Mouse (Mus musculus): ENCODE data around the gene Wdr34. TPM values are rescaled to one million over a fixed set of nuclear protein-coding genes. Genes with fewer than 3 reads are reported as not detected.
A peak's percentile ranks its signal among the peaks of the same experiment; 100 is the strongest.
"Not testable (repeated sequence)": the region's sequence is repeated elsewhere in the genome, so short reads cannot be mapped to it uniquely, and the experiment has no call there.

Gene Wdr34
- total RNA-seq, 2 experiments from 2014 or later: 40.7 to 41.0 TPM

DNA sequence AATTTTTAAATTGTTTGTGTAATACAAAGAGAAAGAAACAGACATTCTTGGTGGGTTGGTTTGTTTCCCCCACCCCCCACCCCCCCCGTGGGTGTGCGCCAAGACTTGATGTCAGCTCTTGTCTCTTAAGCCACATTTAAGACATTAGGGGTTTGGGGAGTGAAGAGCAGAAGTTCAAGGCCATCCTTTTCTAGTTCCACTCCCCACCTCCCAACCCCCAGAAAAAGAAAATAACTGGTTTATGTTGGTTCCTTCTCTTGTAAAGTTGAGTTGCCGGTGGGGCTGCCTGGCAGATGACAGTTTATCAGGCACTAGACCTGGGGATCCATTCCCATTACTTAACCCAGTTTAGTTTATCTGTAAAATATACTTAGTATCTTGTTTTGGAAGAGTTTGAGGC lies 15.6 kb upstream of the Wdr34 start:
- Histone ChIP-seq H3K4me3 (no peak overlapping the region), H3K27ac (no peak overlapping the region)
- no peak for TF ChIP-seq CTCF (IDR thresholded peaks at IDR 0.05)
- intact Hi-C loops (cut with DNase I): no loop called here
- DNase-seq (ENCODE audit: extremely low spot score in 1 of 2, low spot score in 2 of 2): no peak

DNA sequence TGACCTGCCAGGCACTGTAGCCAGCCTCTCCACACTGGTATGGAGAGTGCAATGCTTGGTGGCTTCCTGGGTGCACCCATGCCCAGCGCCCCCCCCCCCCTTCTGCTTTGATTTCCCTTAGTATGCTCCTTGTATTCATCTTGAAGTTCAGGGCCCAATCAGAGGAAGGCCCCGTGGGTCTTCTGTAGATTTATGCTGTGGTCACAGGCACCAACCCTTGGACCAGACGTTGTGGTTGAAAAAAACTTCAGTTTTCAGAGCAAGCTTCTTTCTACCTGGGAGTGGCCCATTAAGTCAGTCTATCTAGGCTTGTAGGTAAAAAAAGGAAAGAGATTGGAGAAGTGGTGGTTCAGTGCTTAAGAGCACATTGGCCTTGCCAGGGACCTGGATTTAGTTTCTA lies 15.1 kb upstream of the Wdr34 start:
- Histone ChIP-seq H3K4me3 (no peak overlapping the region), H3K27ac (no peak overlapping the region)
- TF ChIP-seq CTCF (IDR thresholded peaks at IDR 0.05): no peak
- DNase-seq (ENCODE audit: extremely low spot score in 1 of 2, low spot score in 2 of 2): no peak
- intact Hi-C loops (cut with DNase I): no loop called here

DNA sequence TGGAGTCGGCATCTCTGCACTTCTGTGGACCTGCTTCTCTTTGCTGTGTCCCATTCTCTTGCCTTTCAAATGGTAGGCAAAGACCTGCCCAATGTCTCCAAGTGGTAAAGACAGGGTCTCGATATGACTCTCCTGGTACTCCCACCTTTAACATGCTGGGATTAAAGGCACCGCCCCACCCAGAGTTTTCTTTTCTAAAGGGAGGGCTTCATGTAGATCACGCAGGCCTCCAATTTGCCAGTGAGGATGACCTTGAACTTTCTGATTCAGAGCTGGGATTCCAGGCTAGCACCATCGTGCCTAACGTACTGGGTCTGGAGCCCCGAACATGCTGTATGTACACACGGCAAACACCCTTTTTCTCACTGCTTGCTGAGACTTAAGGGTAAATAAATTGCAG lies 14.6 kb upstream of the Wdr34 start:
- no peak for TF ChIP-seq CTCF (IDR thresholded peaks at IDR 0.05)
- H3K4me3 ChIP-seq: peak overlapping the region; percentile 49
- peak overlapping the region; percentile 76 for H3K27ac ChIP-seq
- intact Hi-C loops (cut with DNase I): no loop called here
- DNase-seq (ENCODE audit: extremely low spot score in 1 of 2, low spot score in 2 of 2): no peak

DNA sequence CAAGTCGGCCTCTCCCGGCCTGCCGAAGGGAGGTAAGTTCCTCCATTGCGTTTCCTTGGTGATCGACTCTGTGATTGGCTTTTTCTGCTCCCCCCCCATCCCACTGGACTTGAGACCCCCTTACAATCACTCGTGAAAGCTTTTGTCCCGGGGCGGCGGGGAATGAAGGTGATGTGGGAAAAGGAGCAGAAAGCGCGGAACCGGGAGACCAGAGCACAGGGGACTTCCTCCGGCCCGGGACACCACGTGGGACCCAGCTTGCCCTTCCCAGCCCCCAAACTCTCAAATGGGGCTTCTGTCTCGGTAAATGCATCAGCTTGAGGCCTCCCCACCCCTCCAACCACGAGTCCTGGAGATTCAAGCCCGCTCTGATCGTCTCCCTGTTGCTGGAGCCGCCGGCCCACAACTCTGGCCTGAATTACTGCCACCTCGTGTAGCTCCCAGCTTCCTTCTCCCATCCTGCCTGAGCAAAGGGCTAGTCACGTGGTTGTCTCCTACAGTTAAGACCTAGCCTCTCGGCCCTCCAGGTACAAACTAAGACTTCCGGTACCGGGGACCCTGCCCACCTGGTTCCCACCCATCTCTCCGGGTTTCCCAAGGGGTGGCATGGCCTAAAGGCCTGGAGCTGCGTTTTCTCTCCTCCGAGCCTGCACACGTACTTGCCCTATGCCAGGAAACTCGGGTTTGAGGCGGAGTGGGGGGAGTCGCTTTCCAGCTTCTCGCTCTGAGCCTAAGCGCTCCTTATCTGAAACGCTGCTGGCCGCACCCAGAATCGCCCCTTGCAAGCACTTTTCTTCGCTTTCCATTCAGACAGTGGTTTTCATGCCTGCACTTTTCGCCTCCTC lies 13.8 kb upstream of the Wdr34 start:
- peak; percentile 23 to 26 for DNase-seq (ENCODE audit: extremely low spot score in 1 of 2, low spot score in 2 of 2)
- peak overlapping the region; percentile 49 for H3K4me3 ChIP-seq
- intact Hi-C loops (cut with DNase I): no loop called here
- peak overlapping the region; percentile 76 for H3K27ac ChIP-seq
- TF ChIP-seq CTCF (IDR thresholded peaks at IDR 0.05): no peak

DNA sequence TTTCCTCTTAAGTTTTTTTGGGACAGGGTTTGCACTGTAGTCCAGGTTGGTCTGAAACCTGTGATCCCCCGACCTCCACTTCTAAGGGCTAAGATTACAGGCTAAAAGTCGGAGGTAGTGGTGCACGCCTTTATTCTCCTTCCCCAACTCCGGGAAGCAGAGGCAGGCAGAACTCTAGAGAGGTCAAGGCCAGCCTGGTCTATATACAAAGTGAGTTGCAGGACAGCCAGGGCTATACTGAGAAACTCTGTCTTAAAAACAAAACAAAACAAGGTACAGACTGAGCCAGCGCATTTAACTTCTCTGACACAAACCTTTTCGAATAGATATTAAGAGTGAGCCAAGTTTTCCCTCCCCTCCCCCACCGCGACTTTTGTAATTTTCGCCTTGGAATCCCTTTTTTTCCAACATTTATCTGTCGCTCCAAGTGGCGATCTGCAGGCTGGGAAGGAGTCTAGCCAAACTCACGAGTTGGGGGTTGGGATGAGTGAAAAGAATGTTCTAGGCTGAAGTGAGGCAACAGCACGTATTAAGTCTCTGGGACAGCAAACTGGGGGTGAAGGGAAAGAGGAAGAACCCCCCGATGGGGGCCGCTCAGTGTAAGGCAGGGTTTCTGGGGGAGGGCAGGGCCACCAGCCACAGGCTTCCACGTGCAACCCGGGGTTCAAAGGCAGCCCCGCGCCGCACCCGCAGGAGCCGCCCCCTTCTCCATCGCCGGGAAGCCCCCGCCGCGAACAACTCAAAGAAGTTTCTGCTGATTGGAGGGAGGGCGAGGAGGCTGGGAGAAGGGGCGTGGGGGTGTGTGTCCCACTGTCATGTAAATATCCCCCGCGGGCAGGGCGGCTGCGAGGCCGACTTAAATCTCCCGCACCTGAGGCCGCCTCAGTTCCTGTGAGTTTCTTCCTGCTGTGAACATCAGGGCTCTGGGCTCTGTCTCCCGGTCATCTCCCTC lies 12.8 kb upstream of the Wdr34 start:
- Histone ChIP-seq H3K4me3 (peak overlapping the region; percentile 49), H3K27ac (peak overlapping the region; percentile 76; the same call in 1 of the 2 replicates)
- peak in 1 of 2 experiments; percentile 18 for DNase-seq (ENCODE audit: extremely low spot score in 1 of 2, low spot score in 2 of 2)
- intact Hi-C loops (cut with DNase I): no loop called here
- no peak for TF ChIP-seq CTCF (IDR thresholded peaks at IDR 0.05)

DNA sequence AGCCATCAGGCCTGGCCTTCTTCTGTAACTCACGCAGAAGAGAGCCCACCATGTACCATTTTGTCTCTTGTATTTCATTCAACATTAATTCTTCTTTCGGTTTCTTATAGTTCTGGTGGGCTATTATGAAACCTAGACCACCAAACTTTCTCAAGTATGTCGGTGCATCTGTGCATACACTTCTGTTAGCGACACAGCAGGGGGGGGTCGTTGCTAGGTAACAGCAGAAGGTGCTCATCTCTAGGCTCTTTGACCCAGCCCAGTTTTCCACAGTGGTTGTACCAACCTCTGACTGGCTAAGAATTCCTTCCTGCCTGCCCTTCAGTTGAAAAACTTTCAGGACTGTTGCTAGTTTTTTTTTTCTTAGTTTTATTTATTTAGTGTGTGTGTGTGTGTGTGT lies 9.7 kb upstream of the Wdr34 start:
- intact Hi-C loops (cut with DNase I): no loop called here
- TF ChIP-seq CTCF (IDR thresholded peaks at IDR 0.05): no peak
- no peak for DNase-seq (ENCODE audit: extremely low spot score in 1 of 2, low spot score in 2 of 2)
- H3K27ac ChIP-seq: no peak overlapping the region
- no peak overlapping the region for H3K4me3 ChIP-seq

DNA sequence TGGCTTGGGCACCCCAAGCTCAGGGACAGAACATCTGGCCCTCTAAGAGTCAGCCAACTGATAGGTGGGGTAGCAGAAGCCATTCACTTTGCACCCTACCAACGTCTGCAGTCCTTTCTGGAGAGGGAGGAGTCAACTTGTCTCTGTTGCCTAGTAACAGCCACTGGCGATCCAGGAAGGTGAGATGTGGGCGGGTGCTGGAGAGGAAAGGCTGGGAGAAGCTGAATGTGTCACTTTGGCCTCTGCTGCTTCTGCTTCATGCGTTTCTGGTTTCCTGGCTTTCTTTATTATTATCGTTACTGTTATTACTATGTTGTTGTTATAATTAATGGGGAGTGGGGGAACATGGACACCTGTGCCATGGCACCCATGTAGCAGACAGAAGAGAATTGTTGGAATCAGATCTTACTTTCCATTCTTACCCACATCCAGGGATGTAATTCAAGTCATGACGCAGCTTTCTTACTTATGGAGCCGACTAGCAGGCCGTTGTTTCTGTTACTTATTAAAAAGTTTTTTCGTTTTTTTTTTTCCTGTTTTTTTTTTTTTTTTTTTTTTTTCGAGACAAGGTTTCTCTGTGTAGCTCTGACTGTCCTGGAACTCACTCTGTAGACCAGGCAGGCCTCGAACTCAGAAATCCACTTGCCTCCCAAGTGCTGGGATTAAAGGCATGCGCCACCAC lies 8.7 kb upstream of the Wdr34 start, which contains the start of gene Set:
TSS of gene Set (plus strand) at position 156 of the 682 bp plus-strand sequence.
- DNase-seq (ENCODE audit: extremely low spot score in 1 of 2, low spot score in 2 of 2): no peak
- no peak for TF ChIP-seq CTCF (IDR thresholded peaks at IDR 0.05)
- Histone ChIP-seq H3K27ac (no peak within 1 kb of the TSS), H3K4me3 (no peak within 1 kb of the TSS)
- intact Hi-C loops (cut with DNase I): no loop called here

DNA sequence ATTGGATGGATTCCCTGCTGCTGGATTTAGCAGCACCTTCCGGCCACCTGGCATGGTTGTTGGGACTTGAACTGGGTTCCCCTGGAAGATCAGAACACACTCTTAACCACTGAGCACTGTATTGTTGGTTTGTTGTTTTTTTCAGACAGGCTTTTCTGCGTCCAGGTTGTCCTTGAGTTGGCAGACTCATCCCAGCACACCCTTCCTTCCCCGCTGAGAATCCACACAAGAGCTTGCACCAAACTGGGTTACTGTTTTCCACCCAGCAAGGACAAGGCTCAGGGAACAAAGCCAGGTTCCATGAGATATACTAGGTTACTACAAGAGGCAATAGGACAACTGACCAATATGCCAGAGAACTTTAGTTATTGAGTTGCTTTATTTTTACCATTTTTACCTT lies 8.1 kb upstream of the Wdr34 start:
- Histone ChIP-seq H3K4me3 (no peak overlapping the region), H3K27ac (no peak overlapping the region)
- intact Hi-C loops (cut with DNase I): no loop called here
- no peak for DNase-seq (ENCODE audit: extremely low spot score in 1 of 2, low spot score in 2 of 2)
- no peak for TF ChIP-seq CTCF (IDR thresholded peaks at IDR 0.05)

DNA sequence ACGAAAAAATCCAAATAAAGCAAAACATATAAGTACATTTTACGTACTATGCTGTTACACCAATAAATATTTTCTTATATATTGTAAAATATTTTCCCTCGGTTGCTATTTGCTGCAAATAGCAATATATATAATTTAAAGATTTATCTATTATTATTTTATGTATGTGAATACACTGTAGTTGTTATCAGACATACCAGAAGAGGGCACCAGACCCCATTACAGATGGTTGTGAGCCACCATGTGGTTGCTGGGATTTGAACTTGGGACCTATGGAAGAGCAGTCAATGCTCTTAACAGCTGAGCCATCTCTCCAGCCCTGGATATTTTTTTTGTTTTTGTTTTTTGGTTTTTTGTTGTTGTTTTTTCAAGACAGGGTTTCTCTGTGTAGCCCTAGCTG lies 6.6 kb upstream of the Wdr34 start:
- DNase-seq (ENCODE audit: extremely low spot score in 1 of 2, low spot score in 2 of 2); H3K4me3 ChIP-seq; H3K27ac ChIP-seq; intact Hi-C loops (cut with DNase I): not testable (repeated sequence)
- TF ChIP-seq CTCF (IDR thresholded peaks at IDR 0.05): peak; percentile 19

DNA sequence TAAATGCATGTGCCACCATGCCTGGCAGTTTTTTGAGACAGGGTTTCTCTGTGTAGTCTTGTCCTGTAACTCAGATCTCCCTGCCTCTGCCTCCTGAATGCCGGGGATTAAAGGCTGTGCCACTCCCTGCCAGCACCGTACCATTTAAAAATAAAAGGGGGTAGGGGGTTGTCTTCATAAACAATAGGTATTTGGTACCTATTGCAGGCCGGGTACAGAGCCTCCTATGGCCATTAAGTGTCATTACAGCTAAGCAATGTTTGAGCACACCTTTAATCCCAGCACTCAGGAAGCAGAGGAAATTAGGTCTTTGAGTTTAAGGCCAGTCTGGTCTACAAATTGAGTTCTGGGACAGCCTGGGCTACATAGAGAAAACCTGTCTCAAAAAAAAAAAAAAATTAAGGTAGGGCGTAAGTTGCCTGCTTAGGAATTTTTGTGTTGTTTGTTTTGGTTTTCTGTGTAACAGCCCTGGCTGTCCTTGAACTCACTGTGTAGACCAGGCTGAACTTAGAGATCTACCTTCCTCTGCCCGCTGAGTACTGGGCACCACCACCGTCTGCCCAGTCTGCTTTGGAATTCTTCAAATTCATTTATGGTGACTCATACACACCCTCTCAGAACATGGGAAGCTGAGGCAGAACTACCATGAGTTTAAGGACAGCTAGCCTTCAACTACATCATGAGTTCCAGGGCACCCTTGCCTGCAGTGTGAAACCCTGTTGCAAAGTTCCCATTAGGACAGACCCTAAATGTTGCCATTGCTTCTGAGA lies 3.5 kb upstream of the Wdr34 start:
- intact Hi-C loops (cut with DNase I): no loop called here
- TF ChIP-seq CTCF (IDR thresholded peaks at IDR 0.05): peak; percentile 47
- no peak for DNase-seq (ENCODE audit: extremely low spot score in 1 of 2, low spot score in 2 of 2)
- H3K4me3 ChIP-seq: no peak overlapping the region
- no peak overlapping the region for H3K27ac ChIP-seq

DNA sequence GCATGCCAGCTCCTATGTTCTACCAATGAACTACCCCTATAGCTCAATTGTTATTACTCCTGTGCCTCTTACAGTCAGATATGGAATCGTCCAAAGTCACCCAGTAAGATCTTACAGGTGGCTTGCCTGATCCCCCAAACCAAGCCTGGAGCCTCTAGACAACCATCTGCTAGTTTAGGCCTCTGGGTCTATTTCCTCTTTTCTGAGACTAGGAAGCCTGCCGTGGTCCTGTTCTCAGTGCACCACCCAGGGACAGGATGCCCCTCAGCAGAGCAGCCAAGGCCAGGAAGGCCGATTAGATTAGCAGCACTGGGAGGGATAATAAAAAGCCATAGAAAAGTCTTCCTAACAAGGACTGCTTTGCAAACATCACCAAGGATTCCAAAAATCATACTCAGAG lies 1.1 kb upstream of the Wdr34 start:
- intact Hi-C loops (cut with DNase I): no loop called here
- TF ChIP-seq CTCF (IDR thresholded peaks at IDR 0.05): no peak
- no peak for DNase-seq (ENCODE audit: extremely low spot score in 1 of 2, low spot score in 2 of 2)
- no peak overlapping the region for H3K4me3 ChIP-seq
- no peak overlapping the region for H3K27ac ChIP-seq

All from left cerebral cortex, adult 2 months (tissue).